ENCODE assay signal across 15 mouse cellular contexts in genomic region chr10:93171182-93171855, GRCm38 (mm10). TPM values are rescaled to one million over a fixed set of nuclear protein-coding genes. Genes with fewer than 3 reads are reported as not detected.
DNase-seq lines count a peak whose midpoint lies in the region; ATAC-seq and TF ChIP-seq lines count a peak whose summit lies in the region.
"Had no signal": no experiment of that assay in that cellular context is flagged by ENCODE, and none has a peak within 500 bp of the region (broad histone marks: within the 10 kb centered on the region; RNA-seq: fewer than 3 reads in every experiment).

No protein-coding gene starts in this region.

- H3K4me2 ChIP-seq in lung, postnatal 0 days (replicated peaks; ENCODE audit: low read depth, low read length), result no peak overlapping the region
- H3K4me2 ChIP-seq: limb, embryonic 13.5 days; midbrain, embryonic 11.5 days; neural tube, embryonic 13.5 days had no signal

- DNase-seq in lung, postnatal 0 days (ENCODE audit: low spot score), result peak; percentile 32
- no peak for DNase-seq in lung, adult 2 months
- no peak for DNase-seq in left cerebral cortex, adult 9 months (ENCODE audit: low spot score in 2 of 2)
- DNase-seq in layer of hippocampus, postnatal 14 days (ENCODE audit: low spot score in 2 of 2), result no peak
- no peak for DNase-seq in adrenal gland, adult (ENCODE audit: inconsistent age in 2 of 2, low spot score in 1 of 2)
- DNase-seq: adrenal gland, postnatal 10 days; heart, postnatal 36 days; kidney, adult 18-20 months had no signal

- TF ChIP-seq CTCF in lung, postnatal 0 days (IDR thresholded peaks at IDR 0.05), result peak; percentile 12; the same call in 1 of the 2 replicates
- no peak for TF ChIP-seq CTCF in lung, adult 2 months (IDR thresholded peaks at IDR 0.05; ENCODE audit: insufficient read depth, low read length)

- H3K27me3 ChIP-seq in lung, postnatal 0 days (replicated peaks; ENCODE audit: insufficient read depth, low read length), result no peaks in the 10 kb centered on the region
- H3K27me3 ChIP-seq: limb, embryonic 13.5 days; neural tube, embryonic 13.5 days had no signal

- H3K36me3 ChIP-seq in lung, postnatal 0 days (ENCODE audit: insufficient read depth, low read length), result no peaks in the 10 kb centered on the region

- no peaks in the 10 kb centered on the region for H3K9me3 ChIP-seq in lung, postnatal 0 days (ENCODE audit: low read length)
- H3K9me3 ChIP-seq: limb, embryonic 13.5 days; neural tube, embryonic 13.5 days had no signal

- ATAC-seq in lung, postnatal 0 days, result 0 out of 2 replicates have a peak, but pooled peaks have one; percentile 30
- peak; percentile 87 for ATAC-seq in CD4-positive, CD25-positive, alpha-beta regulatory T cell, adult 4 months
- ATAC-seq in common myeloid progenitor, adult 5-6 weeks (replicated peaks; ENCODE audit: low read depth, poor library complexity, severe bottlenecking), result peak; percentile 70
- peak; percentile 92 for ATAC-seq in neutrophil, adult 5-6 weeks (ENCODE audit: extremely low read depth, insufficient number of reproducible peaks, low FRiP score, poor library complexity, severe bottlenecking)
- ATAC-seq: forebrain, embryonic 14.5 days had no signal

- H3K4me1 ChIP-seq in lung, postnatal 0 days (ENCODE audit: insufficient read depth, low read depth, low read length), result peaks cover 4% of the 10 kb centered on the region; the same call in 1 of the 2 replicates
- peaks cover 20% of the 10 kb centered on the region for H3K4me1 ChIP-seq in lung, adult 2 months (ENCODE audit: control insufficient read depth, insufficient read depth, low read length)

- no peak overlapping the region for H3K9ac ChIP-seq in lung, postnatal 0 days (replicated peaks; ENCODE audit: low read depth)
- H3K9ac ChIP-seq: limb, embryonic 13.5 days; neural tube, embryonic 13.5 days had no signal

- no peak overlapping the region for H3K4me3 ChIP-seq in lung, postnatal 0 days (ENCODE audit: low read depth, low read length)
- H3K4me3 ChIP-seq in lung, adult 2 months (replicated peaks; ENCODE audit: extremely low read depth, low read depth, low read length), result no peak overlapping the region
- H3K4me3 ChIP-seq: limb, embryonic 13.5 days; neural tube, embryonic 13.5 days had no signal

- no peak overlapping the region for H3K27ac ChIP-seq in lung, postnatal 0 days (ENCODE audit: low read length)
- H3K27ac ChIP-seq: limb, embryonic 13.5 days; neural tube, embryonic 13.5 days had no signal

- no peak for TF ChIP-seq POLR2A in lung, adult 2 months (IDR thresholded peaks at IDR 0.05; ENCODE audit: borderline replicate concordance, extremely low read depth, low read depth, low read length)

- 74% methylated on average over 6 of the region's 6 CpGs for WGBS in lung, postnatal 0 days
- WGBS in lung, adult 2 months, result 68% methylated on average over 6 of the region's 6 CpGs

- TF ChIP-seq EP300 in lung, postnatal 0 days (IDR thresholded peaks at IDR 0.05), result no peak

RNA-seq across cellular contexts. Expression of gene Cdk17, which starts 10.6 kb away (rescaled TPM):
- 12.6 and 15.1 TPM in 2 replicates for polyA plus RNA-seq in lung, postnatal 0 days (2015; fragmentation: Nextera tagmentation; extraction: Ambion mirVana)
- polyA plus RNA-seq in lung, adult 2 months (2012; rRNA removed), result 18.0 and 18.2 TPM in 2 replicates
- polyA plus RNA-seq in CD4-positive, CD25-positive, alpha-beta regulatory T cell, adult 4 months (2017; shearing (Covaris generic)), result 10 to 100 TPM; 42.2 to 62.3 TPM
- total RNA-seq in common myeloid progenitor, adult 5-6 weeks (2017), result 69.2 and 87.6 TPM in 2 replicates
- 122 and 126 TPM in 2 replicates for total RNA-seq in neutrophil, adult 5-6 weeks (2017)
- 100 to 1,000 TPM; 138 to 142 TPM for total RNA-seq in layer of hippocampus, postnatal 14 days (2021)

Comparison
In these comparisons a context has a peak if more than half of its experiments do, and no peak if none do; other contexts are left out.
1. ATAC-seq: peak in every context shown above with its lines; median percentile 92 in neutrophil, adult 5-6 weeks; 87 in CD4-positive, CD25-positive, alpha-beta regulatory T cell, adult 4 months; 70 in common myeloid progenitor, adult 5-6 weeks; 30 in lung, postnatal 0 days.